Mouse (Mus musculus): ENCODE data around the gene Ifi211. TPM values are rescaled to one million over a fixed set of nuclear protein-coding genes. Genes with fewer than 3 reads are reported as not detected.
"Not testable (repeated sequence)": the region's sequence is repeated elsewhere in the genome, so short reads cannot be mapped to it uniquely, and the experiment has no call there.

Gene Ifi211
- polyA plus RNA-seq, 1 experiment from 2014 or later: 3.1 TPM

GRCm38 (mm10) chr1:173889741-173890140, 23.1 kb downstream of the Ifi211 start:
- not testable (repeated sequence) for H3K4me2 ChIP-seq; H3K4me3 ChIP-seq (ENCODE audit: low read depth, low read length); H3K9ac ChIP-seq (ENCODE audit: low read depth, low read length); H3K27ac ChIP-seq (ENCODE audit: low read depth, low read length); H3K36me3 ChIP-seq (ENCODE audit: control insufficient read depth, insufficient read depth, low read length); ATAC-seq (replicated peaks; ENCODE audit: insufficient number of reproducible peaks, low FRiP score, low TSS enrichment); H3K4me1 ChIP-seq (ENCODE audit: control insufficient read depth, insufficient read depth, low read length); H3K9me3 ChIP-seq (replicated peaks; ENCODE audit: control insufficient read depth, low read length); H3K27me3 ChIP-seq (ENCODE audit: control insufficient read depth, insufficient read depth, low read length)

- ATAC-seq (replicated peaks; ENCODE audit: insufficient number of reproducible peaks, low FRiP score, low TSS enrichment); H3K4me2 ChIP-seq; H3K9me3 ChIP-seq (replicated peaks; ENCODE audit: control insufficient read depth, low read length); H3K27me3 ChIP-seq (ENCODE audit: control insufficient read depth, insufficient read depth, low read length); H3K36me3 ChIP-seq (ENCODE audit: control insufficient read depth, insufficient read depth, low read length); H3K4me1 ChIP-seq (ENCODE audit: control insufficient read depth, insufficient read depth, low read length); H3K4me3 ChIP-seq (ENCODE audit: low read depth, low read length); H3K27ac ChIP-seq (ENCODE audit: low read depth, low read length); H3K9ac ChIP-seq (ENCODE audit: low read depth, low read length): not testable (repeated sequence)
- 70% methylated on average over 1 of the region's 2 CpGs for WGBS (ENCODE audit: insufficient replicate concordance)
Measured at GRCm38 (mm10) chr1:173887026-173887787, 25.6 kb downstream of the Ifi211 start.

- H3K36me3 ChIP-seq (ENCODE audit: control insufficient read depth, insufficient read depth, low read length); H3K4me3 ChIP-seq (ENCODE audit: low read depth, low read length); H3K9ac ChIP-seq (ENCODE audit: low read depth, low read length); H3K4me2 ChIP-seq; H3K27ac ChIP-seq (ENCODE audit: low read depth, low read length); H3K27me3 ChIP-seq (ENCODE audit: control insufficient read depth, insufficient read depth, low read length); H3K4me1 ChIP-seq (ENCODE audit: control insufficient read depth, insufficient read depth, low read length); H3K9me3 ChIP-seq (replicated peaks; ENCODE audit: control insufficient read depth, low read length); ATAC-seq (replicated peaks; ENCODE audit: insufficient number of reproducible peaks, low FRiP score, low TSS enrichment): not testable (repeated sequence)
- 63% methylated on average over 3 of the region's 3 CpGs for WGBS (ENCODE audit: insufficient replicate concordance)
Measured at GRCm38 (mm10) chr1:173880004-173880666, 32.7 kb downstream of the Ifi211 start.

- H3K4me1 ChIP-seq (ENCODE audit: control insufficient read depth, insufficient read depth, low read length); H3K9me3 ChIP-seq (replicated peaks; ENCODE audit: control insufficient read depth, low read length); H3K27ac ChIP-seq (ENCODE audit: low read depth, low read length); H3K27me3 ChIP-seq (ENCODE audit: control insufficient read depth, insufficient read depth, low read length); H3K9ac ChIP-seq (ENCODE audit: low read depth, low read length); ATAC-seq (replicated peaks; ENCODE audit: insufficient number of reproducible peaks, low FRiP score, low TSS enrichment); H3K4me3 ChIP-seq (ENCODE audit: low read depth, low read length); H3K36me3 ChIP-seq (ENCODE audit: control insufficient read depth, insufficient read depth, low read length); H3K4me2 ChIP-seq: not testable (repeated sequence)
- WGBS (ENCODE audit: insufficient replicate concordance): 76% methylated on average over 5 of the region's 5 CpGs
Measured at GRCm38 (mm10) chr1:173879225-173879987, 33.4 kb downstream of the Ifi211 start.

- not testable (repeated sequence) for H3K9me3 ChIP-seq (replicated peaks; ENCODE audit: control insufficient read depth, low read length)
Measured at GRCm38 (mm10) chr1:173878264-173878663, 34.6 kb downstream of the Ifi211 start.

GRCm38 (mm10) chr1:173877125-173877524, 35.7 kb downstream of the Ifi211 start:
- not testable (repeated sequence) for H3K9ac ChIP-seq (ENCODE audit: low read depth, low read length); H3K27me3 ChIP-seq (ENCODE audit: control insufficient read depth, insufficient read depth, low read length); H3K9me3 ChIP-seq (replicated peaks; ENCODE audit: control insufficient read depth, low read length); H3K4me3 ChIP-seq (ENCODE audit: low read depth, low read length); H3K4me2 ChIP-seq; ATAC-seq (replicated peaks; ENCODE audit: insufficient number of reproducible peaks, low FRiP score, low TSS enrichment); H3K27ac ChIP-seq (ENCODE audit: low read depth, low read length); H3K36me3 ChIP-seq (ENCODE audit: control insufficient read depth, insufficient read depth, low read length); H3K4me1 ChIP-seq (ENCODE audit: control insufficient read depth, insufficient read depth, low read length)
- WGBS (ENCODE audit: insufficient replicate concordance): 65% methylated on average over 1 of the region's 1 CpGs

More at GRCm38 (mm10) chr1:173878264-173878663, 34.6 kb downstream of the Ifi211 start:
- not testable (repeated sequence) for H3K4me3 ChIP-seq (ENCODE audit: low read depth, low read length); H3K4me1 ChIP-seq (ENCODE audit: control insufficient read depth, insufficient read depth, low read length); H3K36me3 ChIP-seq (ENCODE audit: control insufficient read depth, insufficient read depth, low read length); H3K4me2 ChIP-seq; H3K27ac ChIP-seq (ENCODE audit: low read depth, low read length); H3K27me3 ChIP-seq (ENCODE audit: control insufficient read depth, insufficient read depth, low read length); H3K9ac ChIP-seq (ENCODE audit: low read depth, low read length); ATAC-seq (replicated peaks; ENCODE audit: insufficient number of reproducible peaks, low FRiP score, low TSS enrichment)
- 84% methylated on average over 6 of the region's 6 CpGs for WGBS (ENCODE audit: insufficient replicate concordance)

GRCm38 (mm10) chr1:173868586-173868985, 44.3 kb downstream of the Ifi211 start:
- H3K27ac ChIP-seq (ENCODE audit: low read depth, low read length); H3K4me1 ChIP-seq (ENCODE audit: control insufficient read depth, insufficient read depth, low read length); ATAC-seq (replicated peaks; ENCODE audit: insufficient number of reproducible peaks, low FRiP score, low TSS enrichment); H3K27me3 ChIP-seq (ENCODE audit: control insufficient read depth, insufficient read depth, low read length); H3K4me3 ChIP-seq (ENCODE audit: low read depth, low read length); H3K9me3 ChIP-seq (replicated peaks; ENCODE audit: control insufficient read depth, low read length); H3K36me3 ChIP-seq (ENCODE audit: control insufficient read depth, insufficient read depth, low read length); H3K4me2 ChIP-seq; H3K9ac ChIP-seq (ENCODE audit: low read depth, low read length): not testable (repeated sequence)
- 81% methylated on average over 1 of the region's 1 CpGs for WGBS (ENCODE audit: insufficient replicate concordance)

GRCm38 (mm10) chr1:173866504-173866903, 46.3 kb downstream of the Ifi211 start:
- no peak overlapping the region for H3K4me3 ChIP-seq (ENCODE audit: low read depth, low read length)
- no peak overlapping the region for H3K27ac ChIP-seq (ENCODE audit: low read depth, low read length)
- no peak for ATAC-seq (replicated peaks; ENCODE audit: insufficient number of reproducible peaks, low FRiP score, low TSS enrichment)
- WGBS (ENCODE audit: insufficient replicate concordance): 76% methylated on average over 12 of the region's 12 CpGs
- no peaks in the 10 kb centered on the region for H3K27me3 ChIP-seq (ENCODE audit: control insufficient read depth, insufficient read depth, low read length)
- H3K36me3 ChIP-seq (ENCODE audit: control insufficient read depth, insufficient read depth, low read length): no peaks in the 10 kb centered on the region
- H3K4me2 ChIP-seq: no peak overlapping the region
- H3K9ac ChIP-seq (ENCODE audit: low read depth, low read length): no peak overlapping the region
- H3K4me1 ChIP-seq (ENCODE audit: control insufficient read depth, insufficient read depth, low read length): no peaks in the 10 kb centered on the region
- H3K9me3 ChIP-seq (replicated peaks; ENCODE audit: control insufficient read depth, low read length): no peaks in the 10 kb centered on the region
